In the genomic region with DNA sequence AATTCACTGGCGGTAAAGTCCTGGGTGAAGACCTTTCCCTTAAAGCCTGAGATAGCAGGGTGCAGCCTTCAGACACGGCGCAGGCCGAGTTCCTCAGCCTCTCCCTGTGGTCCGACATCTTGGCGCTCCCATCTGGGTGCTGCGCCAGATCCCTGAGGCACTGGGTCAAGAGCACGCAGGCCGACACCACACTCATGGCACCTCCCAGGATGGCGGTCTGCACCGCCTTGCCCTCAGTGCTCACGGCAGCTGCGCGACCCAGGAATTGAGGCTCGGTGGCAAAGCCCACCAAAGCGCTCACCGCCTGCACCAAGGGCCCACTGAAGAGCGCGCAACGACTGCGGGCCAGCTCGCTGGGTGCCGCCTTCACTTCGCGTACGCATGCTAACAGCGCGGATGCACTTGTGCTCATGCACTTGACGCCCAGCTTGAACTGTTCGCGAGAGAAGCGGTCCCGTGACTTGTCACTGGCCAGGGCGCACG, we compare ENCODE assay signal across 8 mouse cellular contexts. TPM values are rescaled to one million over a fixed set of nuclear protein-coding genes. Genes with fewer than 3 reads are reported as not detected.
DNase-seq lines count a peak whose midpoint lies in the region; ATAC-seq lines count a peak whose summit lies in the region.

No protein-coding gene starts in this region.

- peaks cover 64% of the 10 kb centered on the region for H3K4me1 ChIP-seq in lung, embryonic 15.5 days

- WGBS in lung, embryonic 15.5 days = 63% methylated on average over 35 of the region's 35 CpGs

- peak overlapping the region; percentile 80 for H3K4me3 ChIP-seq in lung, embryonic 15.5 days

- H3K4me2 ChIP-seq in lung, embryonic 15.5 days = peak overlapping the region; percentile 83

- peak; percentile 18 for DNase-seq in embryo, embryonic 10 days (ENCODE audit: low spot score)
- no peak for DNase-seq in embryo, embryonic 10.5 days (ENCODE audit: low spot score)
- peak; percentile 26 for DNase-seq in urinary bladder, adult 2 months (ENCODE audit: low spot score)
- DNase-seq in urinary bladder, adult 18-20 months (ENCODE audit: low spot score in 2 of 2) = no peak
- peak; percentile 21 for DNase-seq in heart, postnatal 25 days (ENCODE audit: low spot score)
- DNase-seq in frontal cortex, postnatal 36 days (ENCODE audit: low spot score in 2 of 2) = no peak

- H3K27me3 ChIP-seq in lung, embryonic 15.5 days = no peaks in the 10 kb centered on the region

- peak overlapping the region; percentile 98; the same call in 1 of the 2 replicates for H3K27ac ChIP-seq in lung, embryonic 15.5 days

- H3K9ac ChIP-seq in lung, embryonic 15.5 days = peak overlapping the region; percentile 93

- H3K36me3 ChIP-seq in lung, embryonic 15.5 days = peaks cover 20% of the 10 kb centered on the region

- ATAC-seq in lung, embryonic 15.5 days (ENCODE audit: borderline replicate concordance, extremely low read depth, low FRiP score, low TSS enrichment) = no peak
- ATAC-seq in frontal cortex, adult (ENCODE audit: low TSS enrichment) = no peak

- intact Hi-C loops in heart, postnatal 25 days (cut with DNase I) = loop anchor here (5.0 to 10.0 kb wide), 2 partner anchors 315 to 1017 kb away; a partner anchor contains a TSS

- no peaks in the 10 kb centered on the region for H3K9me3 ChIP-seq in lung, embryonic 15.5 days

RNA-seq across cellular contexts. Expression of a gene that starts 1.9 kb away (rescaled TPM):
- 9.9 and 11.6 TPM in 2 replicates for polyA plus RNA-seq in urinary bladder, adult 2 months (2012; rRNA removed)
- total RNA-seq in heart, postnatal 25 days (2021) = 1 to 10 TPM; 8.1 to 9.1 TPM
- polyA plus RNA-seq in lung, embryonic 15.5 days (2015; fragmentation: Nextera tagmentation; extraction: Ambion mirVana) = 17.6 and 19.8 TPM in 2 replicates

RNA-seq across cellular contexts. Expression of a gene that starts 2.1 kb away (rescaled TPM):
- polyA plus RNA-seq in urinary bladder, adult 2 months (2012; rRNA removed) = 32.8 and 52.2 TPM in 2 replicates
- 10 to 100 TPM; 51.3 to 52.0 TPM for total RNA-seq in heart, postnatal 25 days (2021)
- 135 and 136 TPM in 2 replicates for polyA plus RNA-seq in lung, embryonic 15.5 days (2015; fragmentation: Nextera tagmentation; extraction: Ambion mirVana)

Comparison
In these comparisons a context has a peak if more than half of its experiments do, and no peak if none do; other contexts are left out.
1. DNase-seq: peak in embryo, embryonic 10 days (single experiment), urinary bladder, adult 2 months (single experiment) and heart, postnatal 25 days (single experiment); none in embryo, embryonic 10.5 days (single experiment), urinary bladder, adult 18-20 months (0 of 2) and frontal cortex, postnatal 36 days (0 of 2).